Mouse (Mus musculus): ENCODE results near the gene Cbr3.

DNA sequence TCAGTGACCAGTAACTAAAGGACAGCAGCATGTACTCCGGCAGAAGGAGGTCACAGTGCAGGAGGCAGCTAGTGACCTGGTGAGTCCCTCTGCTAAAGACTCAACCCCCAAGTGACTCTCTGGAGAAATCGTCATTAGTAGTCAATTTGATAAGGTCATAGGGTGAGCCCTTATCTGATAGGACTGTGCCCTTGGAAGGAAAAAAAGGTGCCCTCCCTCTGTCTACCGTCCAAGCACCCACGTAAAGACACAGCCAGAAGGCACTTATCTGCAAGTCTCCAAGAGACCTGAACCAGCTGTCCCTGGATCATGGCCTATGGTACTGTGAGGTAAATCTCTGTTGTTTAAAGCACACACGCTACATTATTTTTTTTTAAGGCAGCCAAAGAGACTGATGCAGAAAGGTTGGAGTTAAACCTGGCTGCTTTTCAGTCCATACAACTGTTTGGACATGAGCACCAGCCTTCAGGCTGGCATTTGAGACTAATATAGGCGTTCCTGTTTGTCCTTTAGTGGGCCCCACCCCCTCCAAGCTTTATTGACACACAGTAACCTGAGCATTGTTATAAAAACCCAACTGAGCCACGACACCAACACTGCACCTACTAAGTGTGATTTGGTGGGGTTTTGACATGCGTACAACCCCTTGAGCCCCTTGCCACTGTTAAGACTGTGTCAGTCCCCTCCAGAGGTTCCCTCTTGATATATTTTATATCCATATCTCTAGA is 42.6 kb downstream of the Cbr3 start:
- TF ChIP-seq GATA1 (IDR thresholded peaks at IDR 0.05; ENCODE audit: low read length) = no peak
- no peak for TF ChIP-seq TAL1 (IDR thresholded peaks at IDR 0.05; ENCODE audit: low read length)
